Mouse (Mus musculus): Measurements from ENCODE around the gene Tmem192. TPM values are rescaled to one million over a fixed set of nuclear protein-coding genes. Genes with fewer than 3 reads are reported as not detected.

Tmem192 gene
- 10 to 100 TPM; 15.7 to 17.0 TPM for total RNA-seq (2021)
- long read RNA-seq, experiment 1, transcript Tmem192-201 (6 exons, 1,122 nt): major isoform, 24 of 29 reads
- long read RNA-seq, experiment 1, partial matches to known transcripts: 2 of 29 reads
- long read RNA-seq, experiment 1, other reads (novel, unspliced or antisense): 3 of 29 reads
- long read RNA-seq, experiment 2, transcript Tmem192-201 (6 exons, 1,122 nt): major isoform, 15 of 15 reads
- long read RNA-seq, experiment 2, partial matches to known transcripts: 0 of 15 reads
- long read RNA-seq, experiment 2, other reads (novel, unspliced or antisense): 0 of 15 reads

- DNase-seq: peak; percentile 95 to 96
- intact Hi-C loops (cut with DNase I): loop anchor here (10.0 kb wide), 1 partner anchor 922 kb away; no protein-coding TSS in a partner anchor
Measured at GRCm38 (mm10) chr8:64946820-64947697, at the start of gene Tmem192. Gene Tmem192, plus strand, starts transcription at chr8:64947185.

GRCm38 (mm10) chr8:64898710-64899109 is 48.3 kb upstream of the Tmem192 start:
- intact Hi-C loops (cut with DNase I): no loop called here
- DNase-seq: no peak

- no peak for DNase-seq
- intact Hi-C loops (cut with DNase I): no loop called here
Measured at GRCm38 (mm10) chr8:64900645-64901044, 46.3 kb upstream of the Tmem192 start.

- no peak for DNase-seq
- intact Hi-C loops (cut with DNase I): no loop called here
Measured at GRCm38 (mm10) chr8:64901527-64902156, 45.3 kb upstream of the Tmem192 start.

- no peak for DNase-seq
- intact Hi-C loops (cut with DNase I): no loop called here
Measured at GRCm38 (mm10) chr8:64902191-64902590, 44.8 kb upstream of the Tmem192 start.

GRCm38 (mm10) chr8:64903778-64904177 is 43.2 kb upstream of the Tmem192 start:
- intact Hi-C loops (cut with DNase I): no loop called here
- DNase-seq: no peak

- no peak for DNase-seq
- intact Hi-C loops (cut with DNase I): no loop called here
Measured at GRCm38 (mm10) chr8:64910026-64910425, 37.0 kb upstream of the Tmem192 start.

GRCm38 (mm10) chr8:64916793-64917192 is 30.2 kb upstream of the Tmem192 start:
- no peak for DNase-seq
- intact Hi-C loops (cut with DNase I): no loop called here

- no peak for DNase-seq
- intact Hi-C loops (cut with DNase I): no loop called here
Measured at GRCm38 (mm10) chr8:64923329-64923728, 23.7 kb upstream of the Tmem192 start.

- no peak for DNase-seq
- intact Hi-C loops (cut with DNase I): no loop called here
Measured at GRCm38 (mm10) chr8:64925762-64926161, 21.2 kb upstream of the Tmem192 start.

GRCm38 (mm10) chr8:64926355-64926754 is 20.6 kb upstream of the Tmem192 start:
- intact Hi-C loops (cut with DNase I): no loop called here
- no peak for DNase-seq

GRCm38 (mm10) chr8:64928938-64929337 is 18.0 kb upstream of the Tmem192 start:
- intact Hi-C loops (cut with DNase I): no loop called here
- no peak for DNase-seq

- intact Hi-C loops (cut with DNase I): no loop called here
- DNase-seq: no peak
Measured at GRCm38 (mm10) chr8:64934997-64935396, 12.0 kb upstream of the Tmem192 start.

- intact Hi-C loops (cut with DNase I): loop anchor here (1.0 to 10.0 kb wide), 5 partner anchors 94 to 916 kb away; partner anchors contain the start of gene Cpe
- no peak for DNase-seq
Measured at GRCm38 (mm10) chr8:64941019-64941418, 6.0 kb upstream of the Tmem192 start.

GRCm38 (mm10) chr8:64941495-64941894 is 5.5 kb upstream of the Tmem192 start:
- peak; percentile 81 to 85 for DNase-seq
- intact Hi-C loops (cut with DNase I): loop anchor here (1.0 to 10.0 kb wide), 5 partner anchors 94 to 917 kb away; partner anchors contain the start of gene Cpe

- no peak for DNase-seq
- intact Hi-C loops (cut with DNase I): loop anchor here (5.0 to 10.0 kb wide), 2 partner anchors 96 to 918 kb away; no protein-coding TSS in a partner anchor
Measured at GRCm38 (mm10) chr8:64942946-64943345, 4.0 kb upstream of the Tmem192 start.

- no peak for DNase-seq
- intact Hi-C loops (cut with DNase I): loop anchor here (5.0 to 10.0 kb wide), 2 partner anchors 98 to 920 kb away; no protein-coding TSS in a partner anchor
Measured at GRCm38 (mm10) chr8:64944831-64945230, 2.2 kb upstream of the Tmem192 start.

GRCm38 (mm10) chr8:64945606-64946005 is 1.4 kb upstream of the Tmem192 start:
- intact Hi-C loops (cut with DNase I): loop anchor here (10.0 kb wide), 1 partner anchor 921 kb away; no protein-coding TSS in a partner anchor
- no peak for DNase-seq

- intact Hi-C loops (cut with DNase I): loop anchor here (10.0 kb wide), 1 partner anchor 922 kb away; no protein-coding TSS in a partner anchor
- DNase-seq: no peak
Measured at GRCm38 (mm10) chr8:64946441-64946819, 555 bp upstream of the Tmem192 start.

- DNase-seq: no peak
- intact Hi-C loops (cut with DNase I): loop anchor here (10.0 kb wide), 1 partner anchor 923 kb away; no protein-coding TSS in a partner anchor
Measured at GRCm38 (mm10) chr8:64947698-64948034, 681 bp downstream of the Tmem192 start.

- intact Hi-C loops (cut with DNase I): loop anchor here (10.0 kb wide), 1 partner anchor 924 kb away; no protein-coding TSS in a partner anchor
Measured at GRCm38 (mm10) chr8:64948371-64948770, 1.4 kb downstream of the Tmem192 start.

More at GRCm38 (mm10) chr8:64948371-64948770, 1.4 kb downstream of the Tmem192 start:
- no peak for DNase-seq
